Mouse (Mus musculus) heart, adult 11 months (tissue): Measurements from ENCODE around the gene Slc17a7.
A peak's percentile ranks its signal among the peaks of the same experiment; 100 is the strongest.

Experiments used
- DNase-seq: peaks from one replicate; pipeline ENCODE4 v3.0.0; 2022

Slc17a7 gene

GRCm38 (mm10) chr7:45163735-45164490 is at the start of gene Slc17a7:
Slc17a7 (plus strand) TSS chr7:45163949.
- peak; percentile 94 for DNase-seq

GRCm38 (mm10) chr7:45117566-45117965 is 46.2 kb upstream of the Slc17a7 start:
- peak; percentile 92 for DNase-seq

- no peak for DNase-seq
Measured at GRCm38 (mm10) chr7:45118336-45118735, 45.4 kb upstream of the Slc17a7 start.

- peak; percentile 89 for DNase-seq
Measured at GRCm38 (mm10) chr7:45119780-45120709, 43.7 kb upstream of the Slc17a7 start.

GRCm38 (mm10) chr7:45121404-45121803 is 42.3 kb upstream of the Slc17a7 start:
- DNase-seq, result peak; percentile 99

- peak; percentile 92 for DNase-seq
Measured at GRCm38 (mm10) chr7:45121966-45122365, 41.8 kb upstream of the Slc17a7 start.

GRCm38 (mm10) chr7:45122561-45123185 is 41.1 kb upstream of the Slc17a7 start:
- DNase-seq, result peak; percentile 94

GRCm38 (mm10) chr7:45123186-45123570 is 40.6 kb upstream of the Slc17a7 start:
- DNase-seq, result peak; percentile 94

- peak; percentile 100 for DNase-seq
Measured at GRCm38 (mm10) chr7:45124224-45125143, 39.3 kb upstream of the Slc17a7 start, which contains the start of gene Rps11. Rps11 (minus strand) TSS chr7:45124439.

GRCm38 (mm10) chr7:45125144-45125600 is 38.6 kb upstream of the Slc17a7 start:
- DNase-seq, result no peak

GRCm38 (mm10) chr7:45125649-45126048 is 38.1 kb upstream of the Slc17a7 start:
- peak; percentile 90 for DNase-seq

GRCm38 (mm10) chr7:45126147-45126843 is 37.5 kb upstream of the Slc17a7 start:
- DNase-seq, result peak; percentile 95

- DNase-seq, result peak; percentile 90
Measured at GRCm38 (mm10) chr7:45126844-45127699, 36.7 kb upstream of the Slc17a7 start.

GRCm38 (mm10) chr7:45127700-45128224 is 36.0 kb upstream of the Slc17a7 start:
- DNase-seq, result no peak

- DNase-seq, result peak; percentile 100
Measured at GRCm38 (mm10) chr7:45128624-45129246, 35.0 kb upstream of the Slc17a7 start, which contains the start of gene Rpl13a. Rpl13a (minus strand) TSS chr7:45128761.

GRCm38 (mm10) chr7:45129318-45129717 is 34.4 kb upstream of the Slc17a7 start:
- DNase-seq, result no peak

- DNase-seq, result peak; percentile 95
Measured at GRCm38 (mm10) chr7:45129776-45130512, 33.8 kb upstream of the Slc17a7 start.

GRCm38 (mm10) chr7:45131850-45132249 is 31.9 kb upstream of the Slc17a7 start:
- DNase-seq, result peak; percentile 92
